Mouse (Mus musculus) left cerebral cortex, postnatal 4 days (tissue): ENCODE data around the gene Phf13. TPM values are rescaled to one million over a fixed set of nuclear protein-coding genes. Genes with fewer than 3 reads are reported as not detected.

Experiments
- DNase-seq: peaks from one replicate; pipeline ENCODE4 v3.0.0-alpha.2; 2022
- intact Hi-C: fragments of 180-260 bp; cut with DNase I; formaldehyde crosslinking; loops from one replicate; pipeline ENCODE4 v1.15.1; 2025
- total RNA-seq, 2 experiments: library from RNA; stranded (reverse); gene quantifications; 2 replicates each; pipeline ENCODE4 v1.2.3; 2021

Gene Phf13
- total RNA-seq, 2 experiments from 2014 or later, result 20.6 to 21.2 TPM

DNA sequence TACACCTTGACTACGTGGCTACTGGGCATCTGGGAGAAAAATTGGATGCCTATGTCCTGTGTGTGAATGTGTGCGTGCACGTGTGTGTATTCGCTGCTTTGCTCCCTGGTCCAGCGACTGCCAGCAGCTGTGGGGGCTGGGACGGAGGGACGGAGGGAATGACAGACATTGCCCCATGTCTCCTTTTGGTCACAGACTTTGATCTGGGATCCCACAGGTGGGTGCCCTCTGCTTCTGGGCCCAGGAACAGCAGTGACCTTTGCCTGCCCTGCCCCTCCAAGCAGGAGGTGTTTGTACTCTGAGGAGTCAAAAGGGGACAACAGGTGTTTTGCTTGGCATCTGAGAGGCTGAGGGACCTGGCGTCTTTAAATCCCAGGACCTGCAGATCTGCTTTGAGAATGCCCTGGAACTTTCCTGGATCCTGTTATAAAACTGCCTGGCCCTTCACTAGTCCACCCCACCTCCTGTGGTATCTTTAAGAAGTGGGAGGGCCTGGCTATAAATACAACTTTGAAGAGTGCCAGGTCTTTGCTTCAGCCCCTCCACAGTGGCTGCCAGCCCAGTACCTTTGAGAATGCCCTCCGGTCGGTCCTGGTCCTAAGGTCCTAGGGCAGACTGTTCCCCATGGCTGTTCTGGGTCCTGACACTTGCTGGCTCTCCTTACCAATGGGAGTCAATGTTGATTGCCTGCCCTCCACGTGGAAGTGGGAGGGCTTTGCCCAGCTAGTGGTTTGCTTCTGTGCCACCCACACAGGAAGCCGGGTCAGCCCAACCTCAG lies 17.2 kb upstream of the Phf13 start:
- intact Hi-C loops, result no loop called here
- DNase-seq, result no peak

DNA sequence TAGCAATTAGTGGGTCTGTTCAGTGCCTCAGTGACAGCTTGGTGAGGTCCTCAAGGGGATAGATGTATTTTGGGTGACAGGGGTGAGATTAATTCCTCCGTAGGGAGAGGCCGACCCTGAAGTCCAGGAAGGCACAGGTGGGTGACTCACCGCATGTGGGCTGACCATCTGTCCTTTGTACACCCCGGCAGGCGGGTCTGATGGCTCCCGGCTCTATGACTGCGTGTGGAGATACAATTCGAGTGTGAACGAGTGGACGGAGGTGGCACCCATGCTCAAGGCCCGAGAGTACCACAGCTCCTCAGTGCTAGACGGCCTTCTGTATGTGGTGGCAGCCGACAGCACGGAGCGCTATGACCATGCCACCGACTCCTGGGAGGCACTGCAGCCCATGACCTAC lies 16.1 kb upstream of the Phf13 start:
- intact Hi-C loops, result no loop called here
- no peak for DNase-seq

DNA sequence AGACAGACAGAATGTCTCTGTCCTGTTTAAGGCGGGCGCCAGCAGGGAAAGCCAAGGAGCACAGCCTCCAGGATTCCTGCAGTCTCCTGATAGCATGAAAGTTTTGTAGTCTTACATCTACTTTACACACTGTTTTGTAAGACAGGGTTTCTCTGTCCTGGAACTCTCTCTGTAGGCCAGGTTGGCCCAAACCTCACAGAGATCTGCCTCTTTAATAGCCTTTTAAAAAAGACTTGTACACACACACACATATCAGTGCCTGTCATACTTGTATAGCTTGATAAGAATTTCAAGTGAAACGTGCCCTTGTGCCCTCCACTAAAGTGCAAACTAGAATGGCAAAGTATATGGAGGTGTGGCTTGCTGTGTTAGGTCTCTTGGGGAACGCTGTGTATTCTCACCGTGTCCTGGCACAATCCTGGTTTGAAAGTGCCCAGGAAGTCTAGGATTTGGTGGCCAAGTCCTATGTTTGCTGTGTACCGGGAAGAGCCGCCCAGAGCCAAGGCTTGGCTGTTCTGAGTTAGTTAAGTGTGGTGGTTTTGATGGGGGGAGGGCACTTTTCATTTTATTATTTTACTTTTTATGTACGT lies 15.2 kb upstream of the Phf13 start:
- intact Hi-C loops, result no loop called here
- DNase-seq, result no peak

DNA sequence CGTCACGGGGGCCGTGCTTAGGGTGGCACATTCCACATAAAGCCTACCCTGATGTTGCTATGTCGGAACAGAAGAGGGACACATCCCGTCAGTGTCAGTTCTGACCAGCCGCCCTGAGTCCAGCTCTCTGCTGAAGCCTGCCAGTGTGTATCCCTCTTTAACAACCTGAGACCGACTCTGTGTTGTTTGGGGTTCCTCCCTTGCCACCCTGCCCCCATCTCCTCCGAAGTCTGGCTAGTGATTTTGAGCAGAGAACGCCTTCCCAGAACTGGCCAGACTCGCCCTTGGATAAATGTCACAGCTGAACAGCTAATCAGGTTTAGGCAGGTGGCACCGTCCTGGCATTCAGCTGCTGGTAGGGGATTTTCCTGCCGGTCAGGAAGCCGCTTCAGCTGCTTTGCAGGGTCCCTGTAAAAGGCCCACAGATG lies 14.7 kb upstream of the Phf13 start:
- intact Hi-C loops, result no loop called here
- no peak for DNase-seq

DNA sequence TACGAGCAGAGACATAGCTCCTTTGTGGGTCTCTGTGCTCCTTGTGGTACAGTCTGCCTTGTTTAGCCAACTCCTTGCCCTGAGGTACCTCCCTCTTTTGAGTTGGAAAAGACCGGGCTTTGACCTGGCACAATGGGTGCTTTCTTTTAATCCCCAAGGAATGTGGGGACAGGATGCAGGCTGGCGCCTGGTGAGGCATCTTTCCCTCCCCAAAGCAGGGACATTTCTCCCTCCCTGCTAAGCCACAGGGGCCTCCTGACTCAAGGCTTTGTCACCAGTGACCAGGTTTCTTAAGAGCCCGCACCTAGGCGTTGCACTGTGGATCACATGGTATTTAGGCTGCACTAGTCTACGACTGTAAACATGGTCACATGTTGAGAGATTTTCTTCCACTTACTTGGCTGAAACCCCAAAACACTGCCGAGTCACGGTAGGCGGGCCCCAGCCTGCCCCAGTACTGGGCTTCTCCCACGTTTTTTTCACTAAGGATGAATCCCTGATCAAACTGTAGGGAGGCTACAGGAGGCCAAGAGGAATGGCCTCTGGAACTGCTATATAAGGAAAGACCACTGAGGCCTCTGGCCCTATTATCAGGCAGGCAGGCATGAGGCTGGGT lies 14.1 kb upstream of the Phf13 start:
- intact Hi-C loops, result no loop called here
- no peak for DNase-seq

DNA sequence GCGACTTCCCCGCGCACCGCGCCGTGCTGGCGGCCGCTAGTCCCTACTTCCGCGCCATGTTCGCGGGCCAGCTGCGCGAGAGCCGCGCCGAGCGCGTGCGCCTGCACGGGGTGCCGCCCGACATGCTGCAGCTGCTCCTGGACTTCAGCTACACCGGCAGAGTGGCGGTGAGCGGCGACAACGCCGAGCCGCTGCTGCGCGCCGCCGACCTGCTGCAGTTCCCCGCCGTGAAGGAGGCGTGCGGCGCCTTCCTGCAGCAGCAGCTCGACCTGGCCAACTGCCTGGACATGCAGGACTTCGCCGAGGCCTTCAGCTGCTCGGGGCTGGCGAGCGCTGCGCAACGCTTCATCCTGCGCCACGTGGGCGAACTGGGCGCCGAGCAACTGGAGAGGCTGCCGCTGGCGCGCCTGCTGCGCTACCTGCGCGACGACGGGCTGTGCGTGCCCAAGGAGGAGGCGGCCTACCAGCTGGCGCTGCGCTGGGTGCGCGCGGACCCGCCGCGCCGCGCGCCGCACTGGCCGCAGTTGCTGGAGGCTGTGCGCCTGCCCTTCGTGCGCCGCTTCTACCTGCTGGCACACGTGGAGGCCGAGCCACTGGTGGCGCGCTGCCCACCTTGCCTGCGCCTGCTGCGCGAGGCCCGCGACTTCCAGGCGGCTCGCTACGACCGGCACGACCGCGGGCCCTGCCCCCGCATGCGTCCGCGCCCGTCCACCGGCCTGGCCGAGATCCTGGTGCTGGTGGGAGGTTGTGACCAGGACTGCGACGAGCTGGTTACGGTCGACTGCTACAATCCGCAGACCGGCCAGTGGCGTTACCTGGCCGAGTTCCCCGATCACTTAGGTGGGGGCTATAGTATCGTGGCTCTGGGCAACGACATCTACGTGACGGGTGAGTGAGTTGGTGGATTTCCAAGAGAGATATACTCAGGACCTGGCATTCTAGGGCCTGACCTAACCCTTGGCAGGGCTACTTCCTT lies 13.3 kb upstream of the Phf13 start:
- DNase-seq, result peak; percentile 67
- intact Hi-C loops, result no loop called here

DNA sequence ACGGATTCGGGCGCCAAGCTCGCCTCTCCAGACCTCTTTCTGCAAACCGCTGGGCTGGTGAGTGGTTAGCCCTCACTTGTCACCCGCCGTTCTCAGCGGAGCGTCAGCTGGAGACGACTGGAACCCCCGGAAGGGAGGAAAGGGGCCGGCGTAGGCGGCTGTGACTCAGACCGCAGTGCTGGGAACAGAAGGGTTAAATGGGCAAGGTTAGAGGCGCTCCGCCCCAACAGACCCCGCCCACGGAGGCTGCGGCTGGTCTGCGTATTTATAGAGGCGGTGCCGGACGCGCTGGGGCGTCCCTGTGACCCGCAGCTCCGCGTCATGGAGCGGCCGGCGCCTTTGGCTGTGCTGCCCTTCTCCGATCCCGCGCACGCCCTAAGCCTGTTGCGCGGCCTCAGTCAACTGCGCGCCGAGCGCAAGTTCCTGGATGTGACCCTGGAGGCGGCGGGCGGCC lies 12.6 kb upstream of the Phf13 start, which contains the start of gene Klhl21:
Klhl21 (plus strand) TSS at position 182 of the 454 bp plus-strand sequence.
- intact Hi-C loops, result no loop called here
- peak; percentile 90 for DNase-seq

DNA sequence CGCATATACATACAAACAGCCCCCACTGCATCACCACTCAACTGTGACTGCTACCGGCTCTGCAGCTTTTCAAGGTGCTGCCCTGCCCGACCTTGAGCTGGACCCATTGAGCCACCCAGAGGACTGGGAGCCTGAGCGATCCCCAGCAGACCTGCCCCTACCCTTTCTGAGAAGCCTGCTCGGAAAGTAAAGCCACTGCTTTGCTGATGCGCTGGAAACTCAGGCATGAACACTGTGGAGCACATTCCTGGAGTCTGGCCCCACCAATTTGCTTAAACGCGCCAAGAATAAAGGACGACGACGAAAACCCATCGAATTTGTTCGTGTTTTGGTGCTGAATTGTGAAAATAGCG lies 12.1 kb upstream of the Phf13 start:
- no peak for DNase-seq
- intact Hi-C loops, result no loop called here

DNA sequence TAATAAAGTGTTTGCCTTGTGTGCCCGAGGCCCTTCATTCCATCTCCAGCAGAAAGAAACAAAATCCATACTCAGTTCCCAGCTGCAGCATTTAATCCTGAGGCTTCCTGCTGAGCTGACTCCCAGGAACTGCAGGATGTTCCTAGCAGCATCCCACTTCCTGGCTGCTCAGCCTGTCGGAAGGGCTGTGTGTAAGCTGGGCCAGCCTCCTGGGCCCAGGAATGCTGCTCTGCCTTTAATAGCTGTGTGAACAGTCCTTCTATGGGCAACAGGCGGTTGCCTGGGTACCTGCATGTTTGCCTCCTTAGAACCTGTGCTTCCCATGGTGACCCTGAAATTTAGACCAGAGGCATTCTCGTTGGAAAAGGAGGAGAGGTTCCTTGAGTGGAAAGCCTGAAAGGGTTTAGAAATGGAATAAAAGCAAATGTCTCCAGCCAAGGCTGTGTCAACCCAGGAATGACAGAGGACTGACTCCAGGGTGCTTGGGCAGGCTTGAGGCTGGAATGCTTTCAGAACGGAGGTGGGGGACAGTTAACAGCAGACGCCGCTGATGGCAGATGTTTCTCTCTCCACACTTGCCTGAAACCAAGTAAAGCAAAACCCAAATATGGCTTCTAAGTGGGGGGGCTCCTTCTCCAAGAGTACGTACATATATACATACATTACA lies 11.6 kb upstream of the Phf13 start:
- intact Hi-C loops, result no loop called here
- DNase-seq, result no peak

DNA sequence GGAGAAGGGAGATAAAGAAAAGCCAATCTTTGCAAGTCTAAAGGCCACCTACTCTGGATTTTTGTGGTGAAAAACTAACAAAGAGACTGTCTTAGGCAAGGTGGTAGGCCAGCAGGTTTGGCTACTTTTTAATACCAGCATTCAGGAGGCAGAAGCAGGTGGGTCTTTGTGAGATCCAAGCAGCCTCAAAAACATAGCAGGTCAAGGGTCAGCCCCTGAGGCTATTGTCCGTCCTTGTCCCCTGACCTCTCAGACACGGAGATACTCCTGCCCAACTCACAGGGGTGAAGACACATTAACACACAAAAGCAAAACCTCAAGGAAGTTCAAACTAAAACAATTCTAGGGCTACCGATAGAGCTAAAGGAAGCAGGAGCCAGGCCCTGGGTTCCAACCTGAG lies 10.8 kb upstream of the Phf13 start:
- intact Hi-C loops, result no loop called here
- no peak for DNase-seq

DNA sequence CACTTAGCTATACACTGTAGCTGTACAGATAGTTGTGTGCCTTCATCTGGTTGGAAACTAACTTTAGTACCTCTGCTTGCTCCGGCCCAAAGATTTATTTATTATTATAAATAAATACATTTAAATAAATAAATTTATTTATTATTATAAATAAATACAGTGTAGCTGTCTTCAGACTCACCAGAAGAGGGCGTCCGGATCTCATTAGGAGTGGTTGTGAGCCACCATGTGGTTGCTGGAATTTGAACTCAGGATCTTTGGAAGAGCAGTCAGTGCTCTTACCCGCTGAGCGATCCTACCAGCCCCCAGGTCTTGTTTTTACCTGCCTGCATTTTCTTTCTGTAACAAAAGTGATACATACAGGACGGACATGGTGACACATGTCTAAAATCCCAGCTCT lies 10.1 kb upstream of the Phf13 start:
- no peak for DNase-seq
- intact Hi-C loops, result no loop called here

DNA sequence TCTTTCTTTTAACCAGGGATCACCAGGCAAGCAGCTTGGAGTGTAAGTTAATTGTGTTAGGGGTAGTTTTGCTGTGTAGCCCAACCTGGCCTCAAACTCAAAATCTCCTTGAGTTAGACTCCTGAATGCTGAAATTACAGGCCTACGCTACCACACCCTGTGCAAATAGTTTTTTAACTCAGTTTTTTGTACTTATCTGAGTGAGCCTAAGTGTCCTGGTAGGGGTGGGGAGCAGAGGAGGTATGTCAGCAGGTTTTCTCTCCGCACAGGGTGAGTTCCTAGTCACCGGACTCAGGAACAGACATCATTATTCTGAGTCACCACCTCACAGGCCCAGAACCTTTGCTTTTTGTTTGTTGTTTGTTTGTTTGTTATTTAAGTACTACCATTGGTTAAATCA lies 6.0 kb upstream of the Phf13 start:
- DNase-seq, result no peak
- intact Hi-C loops, result no loop called here

DNA sequence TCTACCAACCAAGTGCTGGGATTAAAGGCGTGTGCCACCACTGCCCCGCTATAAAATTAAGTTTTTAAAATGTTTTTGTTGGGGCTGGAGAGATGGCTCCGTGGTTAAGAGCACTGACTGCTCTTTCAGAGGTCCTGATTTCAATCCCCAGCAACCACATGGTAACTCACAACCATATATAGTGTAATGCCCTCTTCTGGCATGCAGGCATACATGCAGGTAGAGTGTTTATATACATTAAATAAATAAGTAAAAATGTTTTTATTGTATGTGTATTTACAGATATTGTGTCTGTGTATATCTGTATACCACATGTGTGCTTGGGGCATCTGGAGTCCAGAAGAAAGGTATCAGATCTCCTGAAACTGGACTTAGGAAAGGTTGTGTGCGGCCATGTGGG lies 5.3 kb upstream of the Phf13 start:
- intact Hi-C loops, result no loop called here
- DNase-seq, result no peak

DNA sequence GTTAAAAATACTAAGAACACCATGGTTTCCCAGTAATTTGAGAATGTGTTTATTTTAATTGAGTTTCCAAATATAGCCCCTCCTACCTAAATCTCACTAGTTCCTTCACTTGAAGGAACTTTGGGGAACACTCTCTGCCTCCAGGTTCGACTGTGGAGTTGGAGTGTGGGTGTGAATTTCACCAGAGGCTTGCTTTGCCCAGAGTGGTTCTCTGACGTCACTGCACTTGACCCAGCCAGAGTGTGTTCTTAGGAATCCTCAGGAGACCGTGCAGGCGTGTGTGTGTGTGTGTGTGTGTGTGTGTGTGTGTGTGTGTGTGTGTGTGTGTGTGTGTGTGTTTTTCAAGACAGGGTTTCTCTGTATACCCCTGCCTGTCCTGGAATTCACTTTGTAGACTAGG lies 4.8 kb upstream of the Phf13 start:
- DNase-seq, result no peak
- intact Hi-C loops, result no loop called here

DNA sequence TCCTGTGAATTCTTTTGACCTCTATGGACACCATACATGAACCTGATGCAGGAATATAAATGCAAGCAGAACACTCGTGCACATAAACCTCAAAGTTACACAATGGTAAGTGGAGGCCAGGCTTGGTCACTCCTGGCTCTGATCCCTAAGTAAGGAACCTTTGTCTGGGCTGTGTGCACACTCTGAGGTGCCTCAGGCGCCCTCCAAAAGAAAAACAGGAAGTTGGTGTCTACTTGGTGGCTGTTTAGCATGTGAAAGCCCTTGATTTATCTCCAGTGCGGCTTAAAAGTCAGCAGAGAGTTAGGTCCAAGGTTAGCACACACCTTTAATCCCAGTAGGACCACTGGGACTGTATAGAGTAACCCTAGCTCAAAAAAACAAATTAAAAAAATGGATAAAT lies 3.4 kb upstream of the Phf13 start:
- DNase-seq, result no peak
- intact Hi-C loops, result no loop called here

DNA sequence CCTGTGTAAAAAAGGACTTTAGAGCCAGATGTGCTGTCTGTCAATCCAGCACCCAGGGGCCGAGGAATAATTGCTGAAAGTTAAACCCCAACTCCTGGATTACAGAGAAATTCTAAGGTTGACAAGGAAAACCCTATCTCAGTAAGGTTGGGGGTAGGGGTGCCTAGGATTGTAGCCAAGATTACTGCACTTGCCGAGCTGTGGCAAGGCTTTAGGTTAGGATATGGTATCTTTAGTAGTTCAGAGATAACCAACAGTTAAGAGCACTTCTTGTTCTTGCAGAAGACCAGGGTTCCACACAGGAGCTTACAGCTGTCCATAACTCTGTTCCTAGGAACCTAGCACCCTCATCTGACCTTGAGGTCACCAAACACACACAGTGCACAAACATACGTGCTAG lies 1.6 kb upstream of the Phf13 start:
- intact Hi-C loops, result no loop called here
- DNase-seq, result no peak

DNA sequence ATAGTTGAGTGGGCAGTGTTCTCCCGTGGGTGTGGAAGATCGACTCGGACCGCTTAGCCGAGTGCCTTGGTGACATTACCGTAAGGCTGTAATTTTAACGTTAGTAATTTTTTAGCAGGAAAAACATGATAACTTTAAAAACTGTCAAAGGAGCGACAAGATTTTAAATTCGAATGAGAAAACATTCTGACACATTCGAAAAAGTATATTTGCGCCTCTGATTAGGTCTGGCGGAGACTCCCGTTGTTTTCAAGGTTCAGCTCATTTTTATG lies 829 bp upstream of the Phf13 start:
- no peak for DNase-seq
- intact Hi-C loops, result no loop called here

DNA sequence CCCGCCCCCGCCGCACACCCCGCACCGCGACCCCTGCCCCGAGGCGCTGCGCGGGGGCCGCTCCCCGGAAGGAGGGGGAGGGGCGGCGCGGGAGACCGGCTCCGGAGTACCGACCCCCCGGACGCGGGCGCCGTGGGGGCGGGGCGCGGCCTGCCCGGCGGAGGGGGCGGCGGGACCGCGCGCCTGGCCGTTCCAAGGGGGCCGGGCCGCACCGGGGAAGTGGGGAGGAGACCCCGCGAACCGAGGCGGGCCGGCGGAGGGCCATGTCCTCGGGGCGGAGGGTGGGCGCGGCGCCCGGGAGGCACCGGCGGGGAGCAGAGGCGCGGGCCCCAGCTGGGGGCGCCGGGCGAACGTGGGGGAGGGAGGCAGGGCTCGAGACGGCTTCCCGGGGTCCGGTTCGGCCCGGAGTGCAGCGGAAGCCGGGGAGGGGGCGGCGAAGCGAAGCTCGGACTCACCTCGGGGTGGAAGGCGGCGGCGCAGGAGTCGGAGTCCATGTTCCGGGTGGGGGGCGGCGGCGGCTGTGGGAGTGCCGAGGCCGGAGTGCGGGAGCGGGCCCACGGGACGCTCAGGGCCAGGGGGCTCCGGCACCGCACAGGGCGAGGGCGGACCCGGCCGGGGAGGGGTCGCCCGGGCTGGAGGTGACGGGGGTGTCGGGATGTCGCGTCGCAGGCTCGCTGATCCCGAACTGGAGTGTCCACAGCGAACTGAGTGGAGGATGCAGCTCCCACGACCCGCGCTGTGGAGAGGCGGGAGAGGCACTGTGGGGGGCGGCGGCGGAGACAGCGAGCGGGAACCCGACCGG lies 486 bp downstream of the Phf13 start:
- intact Hi-C loops, result no loop called here
- peak; percentile 52 for DNase-seq

DNA sequence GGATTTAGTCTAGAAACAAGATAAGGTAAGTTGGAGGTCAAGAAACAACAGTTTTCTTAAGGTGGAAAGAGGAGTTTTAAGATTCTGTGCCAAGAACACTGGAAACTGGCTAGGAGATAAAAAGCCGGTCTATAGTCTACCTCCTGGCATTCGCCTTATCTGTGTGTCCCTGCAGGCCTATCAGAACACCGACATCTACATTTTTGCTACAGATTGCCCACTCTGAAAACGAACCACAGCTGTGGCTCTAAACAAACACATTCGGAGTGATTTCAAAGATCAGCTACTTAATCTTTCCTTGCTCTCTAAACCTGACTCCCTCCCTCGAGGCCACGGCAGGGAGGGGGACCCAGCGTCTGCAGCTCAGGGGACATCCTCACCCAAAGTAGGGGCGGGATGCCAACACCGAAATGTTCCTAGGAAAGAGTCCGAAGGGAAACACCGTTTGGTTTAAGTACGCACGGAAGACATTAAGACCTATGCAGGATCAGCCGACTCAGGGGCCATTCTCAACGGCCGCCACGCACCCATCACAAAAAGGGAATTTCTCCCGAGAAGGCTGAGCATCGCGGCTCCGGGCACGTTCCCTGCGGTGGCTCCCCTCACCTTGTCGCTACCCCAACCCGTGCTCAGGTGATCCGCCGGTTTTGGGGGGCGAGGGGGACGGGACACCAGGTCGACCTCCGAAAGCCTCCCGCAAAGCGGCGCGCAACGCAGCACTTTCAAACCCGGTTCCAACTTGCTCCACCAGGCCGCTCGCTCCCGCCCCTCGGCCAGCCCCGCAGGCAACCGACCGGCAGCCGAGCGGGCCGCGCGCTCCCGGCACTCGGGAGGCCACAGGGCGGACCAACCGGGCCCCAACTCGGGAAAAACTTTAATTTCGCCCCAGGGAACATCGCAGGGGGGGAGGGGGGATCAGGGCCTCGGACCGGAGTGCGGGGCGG lies 1.6 kb downstream of the Phf13 start:
- DNase-seq, result peak; percentile 46
- intact Hi-C loops, result no loop called here
